Mouse (Mus musculus): ENCODE results near the gene Capn12.

- TF ChIP-seq CTCF (IDR thresholded peaks at IDR 0.05; ENCODE audit: low read depth, low read length) (no peak), POLR2A (IDR thresholded peaks at IDR 0.05; ENCODE audit: extremely low read depth, insufficient read depth, low read length) (no peak)
These were observed 11.4 kb downstream of the Capn12 start for GRCm38 (mm10) chr7:28892601-28893000.

Data from liver, adult 2 months (tissue).